Mouse (Mus musculus) erythroblast, embryonic 14.5 days (primary cell): ENCODE data around the gene Tmem221.

Experiments
- GATA1 ChIP-seq: IDR thresholded peaks from 2 replicates; pipeline ENCODE4 v1.6.1; 2012; ENCODE audit warnings: low read length, inconsistent platforms, mixed read lengths
- TAL1 ChIP-seq: IDR thresholded peaks from 3 replicates; pipeline ENCODE4 v1.6.1; 2012; ENCODE audit warnings: low read length, inconsistent platforms, mixed read lengths

DNA sequence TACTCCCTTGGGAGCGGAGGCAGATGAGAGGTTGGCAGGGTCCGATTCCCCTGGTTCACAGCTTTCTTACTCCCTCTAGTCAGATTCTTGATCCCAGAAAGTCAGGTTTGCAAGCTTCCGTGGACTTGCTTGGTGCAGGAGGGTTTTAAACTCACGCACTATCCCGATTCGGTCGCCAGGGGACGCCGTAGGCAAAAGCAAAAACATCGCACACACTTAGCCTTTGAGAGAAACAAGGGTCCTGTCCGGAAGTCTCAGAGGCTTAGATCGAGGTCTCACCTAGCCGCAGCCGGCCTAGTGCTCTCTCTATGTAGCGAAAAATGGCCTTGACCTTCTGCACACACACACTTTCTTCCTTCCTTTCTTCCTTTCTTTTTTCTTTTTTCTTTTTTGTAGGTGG lies 2.7 kb upstream of the Tmem221 start:
- TF ChIP-seq GATA1: no peak
- TF ChIP-seq TAL1: no peak
